Mouse (Mus musculus): ENCODE results near the gene Pspn. TPM values are rescaled to one million over a fixed set of nuclear protein-coding genes. Genes with fewer than 3 reads are reported as not detected.

Pspn gene
- polyA plus RNA-seq, 2 experiments: not detected

DNA sequence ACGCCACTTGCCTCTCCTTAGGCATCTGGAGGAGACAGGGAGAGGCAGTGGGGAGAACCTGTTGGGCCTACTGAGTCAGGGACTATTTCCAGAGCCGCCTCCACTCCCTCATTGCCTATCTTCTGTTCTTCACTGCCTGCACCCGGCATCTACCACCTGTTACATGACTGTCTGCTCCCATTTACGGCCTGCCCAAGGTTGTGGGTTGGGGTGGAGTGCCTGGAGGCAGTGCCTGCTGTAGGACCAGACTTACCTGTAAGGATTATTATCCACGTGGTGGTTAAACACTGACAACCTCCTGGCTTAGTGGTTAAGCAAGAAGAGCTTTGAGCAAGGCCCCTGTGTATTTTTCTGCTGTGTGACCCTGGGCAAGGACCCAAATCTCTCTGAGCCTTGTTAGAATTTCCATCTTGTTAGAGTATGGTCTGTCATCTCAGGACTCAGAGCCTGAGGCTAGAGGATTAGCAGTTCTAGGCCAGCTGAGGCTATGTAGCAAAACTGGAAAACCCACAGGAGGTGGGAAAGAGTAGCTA lies 25.0 kb downstream of the Pspn start:
- DNase-seq (ENCODE audit: low spot score) (no peak), ATAC-seq (ENCODE audit: low FRiP score, low read depth) (no peak)
- Histone ChIP-seq H3K9me3 (ENCODE audit: control insufficient read depth, low read length) (no peaks in the 10 kb centered on the region), H3K36me3 (ENCODE audit: control insufficient read depth, insufficient read depth, low read length) (no peaks in the 10 kb centered on the region), H3K4me2 (replicated peaks; ENCODE audit: low read depth, low read length, severe bottlenecking) (no peak overlapping the region), H3K27me3 (ENCODE audit: control insufficient read depth, insufficient read depth, low read length) (no peaks in the 10 kb centered on the region), H3K4me3 (replicated peaks; ENCODE audit: low read length) (no peak overlapping the region), H3K9ac (ENCODE audit: low read depth, low read length, severe bottlenecking) (no peak overlapping the region), H3K27ac (replicated peaks; ENCODE audit: low read depth, low read length) (no peak overlapping the region), H3K4me1 (ENCODE audit: control insufficient read depth, insufficient read depth, low read length) (no peaks in the 10 kb centered on the region)
- 50% methylated on average over 5 of the region's 5 CpGs for WGBS
- no peak for TF ChIP-seq POLR2A (IDR thresholded peaks at IDR 0.05; ENCODE audit: borderline replicate concordance, extremely low read depth, insufficient read depth, insufficient read length)

DNA sequence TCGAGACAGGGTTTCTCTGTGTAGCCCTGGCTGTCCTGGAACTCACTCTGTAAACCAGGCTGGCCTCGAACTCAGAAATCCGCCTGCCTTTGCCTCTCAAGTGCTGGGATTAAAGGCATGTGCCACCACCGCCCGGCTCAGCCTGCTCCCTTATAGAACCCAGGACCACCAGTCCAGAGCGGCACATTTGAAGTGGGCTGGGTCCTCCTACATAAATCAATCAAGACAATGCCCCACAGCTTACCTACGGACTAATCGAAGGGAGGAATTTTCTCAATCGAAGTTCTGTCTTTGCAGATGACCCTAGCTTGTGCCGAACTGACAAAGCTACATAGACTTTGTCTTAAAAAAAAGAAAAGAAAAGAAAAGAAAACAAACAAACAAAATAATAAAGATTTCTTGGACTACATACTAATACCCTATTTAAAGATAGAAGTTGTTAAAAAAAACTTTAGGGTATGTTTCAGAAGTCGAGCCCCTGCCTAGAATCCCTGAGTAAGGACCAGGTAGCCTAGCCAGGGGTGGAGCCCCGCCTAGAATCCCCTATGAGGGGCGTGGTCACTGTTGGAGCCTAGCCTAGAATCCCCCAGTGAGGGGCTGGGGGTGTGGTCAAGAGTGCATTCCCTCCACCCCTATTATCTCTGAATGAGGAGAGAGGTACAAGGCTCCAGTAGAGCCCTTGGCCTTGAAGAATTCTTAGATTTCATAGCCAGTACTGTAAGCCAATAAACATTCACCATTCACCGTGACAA lies 25.7 kb downstream of the Pspn start:
- Histone ChIP-seq H3K27me3 (ENCODE audit: control insufficient read depth, insufficient read depth, low read length) (no peaks in the 10 kb centered on the region), H3K4me3 (replicated peaks; ENCODE audit: low read length) (no peak overlapping the region), H3K27ac (replicated peaks; ENCODE audit: low read depth, low read length) (no peak overlapping the region), H3K9ac (ENCODE audit: low read depth, low read length, severe bottlenecking) (no peak overlapping the region), H3K4me1 (ENCODE audit: control insufficient read depth, insufficient read depth, low read length) (no peaks in the 10 kb centered on the region), H3K36me3 (ENCODE audit: control insufficient read depth, insufficient read depth, low read length) (no peaks in the 10 kb centered on the region), H3K4me2 (replicated peaks; ENCODE audit: low read depth, low read length, severe bottlenecking) (no peak overlapping the region), H3K9me3 (ENCODE audit: control insufficient read depth, low read length) (no peaks in the 10 kb centered on the region)
- 57% methylated on average over 13 of the region's 14 CpGs for WGBS
- TF ChIP-seq POLR2A (IDR thresholded peaks at IDR 0.05; ENCODE audit: borderline replicate concordance, extremely low read depth, insufficient read depth, insufficient read length): no peak
- no peak for DNase-seq (ENCODE audit: low spot score)
- no peak for ATAC-seq (ENCODE audit: low FRiP score, low read depth)

DNA sequence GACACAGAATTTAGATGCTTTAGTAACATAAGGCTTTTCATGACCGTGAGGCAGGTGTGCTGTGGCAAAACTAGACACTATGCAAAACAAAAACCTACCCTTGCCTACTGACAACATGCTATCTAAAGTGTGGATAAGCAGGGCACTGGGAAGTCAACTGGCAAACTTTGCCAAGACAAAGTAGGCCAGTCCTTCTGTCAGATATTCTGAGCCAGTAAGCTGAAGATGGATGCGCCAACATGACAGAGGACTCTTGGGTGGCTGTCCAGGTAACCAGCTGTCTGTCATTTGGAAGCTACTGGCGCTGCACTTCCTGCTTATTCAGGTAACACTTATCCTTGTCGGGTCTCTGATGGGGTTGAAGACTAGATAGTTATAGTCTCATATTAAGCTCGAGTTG lies 29.7 kb downstream of the Pspn start:
- Histone ChIP-seq H3K4me3 (replicated peaks; ENCODE audit: low read length) (no peak overlapping the region), H3K36me3 (ENCODE audit: control insufficient read depth, insufficient read depth, low read length) (no peaks in the 10 kb centered on the region), H3K4me2 (replicated peaks; ENCODE audit: low read depth, low read length, severe bottlenecking) (no peak overlapping the region), H3K27me3 (ENCODE audit: control insufficient read depth, insufficient read depth, low read length) (no peaks in the 10 kb centered on the region), H3K4me1 (ENCODE audit: control insufficient read depth, insufficient read depth, low read length) (no peaks in the 10 kb centered on the region), H3K9ac (ENCODE audit: low read depth, low read length, severe bottlenecking) (no peak overlapping the region), H3K27ac (replicated peaks; ENCODE audit: low read depth, low read length) (no peak overlapping the region), H3K9me3 (ENCODE audit: control insufficient read depth, low read length) (no peaks in the 10 kb centered on the region)
- no peak for ATAC-seq (ENCODE audit: low FRiP score, low read depth)
- 65% methylated on average over 5 of the region's 5 CpGs for WGBS
- DNase-seq (ENCODE audit: low spot score): no peak
- no peak for TF ChIP-seq POLR2A (IDR thresholded peaks at IDR 0.05; ENCODE audit: borderline replicate concordance, extremely low read depth, insufficient read depth, insufficient read length)

DNA sequence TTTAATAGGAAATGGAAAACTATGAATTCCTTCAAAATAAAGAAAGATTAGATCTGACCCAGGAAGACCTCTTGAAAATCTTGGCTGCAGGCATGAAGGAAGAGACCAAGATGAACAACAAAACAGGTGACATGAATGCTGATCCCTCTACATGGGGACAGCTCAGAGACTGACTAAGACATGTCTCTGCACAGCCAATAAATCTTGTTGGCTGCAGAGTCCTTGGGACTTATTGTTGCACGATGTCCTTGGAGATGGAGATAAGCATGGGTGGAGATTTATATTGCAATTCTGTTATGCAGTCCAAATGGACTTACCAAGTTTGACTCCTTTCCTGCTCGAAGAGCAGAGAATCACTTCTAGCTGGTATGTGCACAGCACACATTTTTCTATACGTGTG lies 30.5 kb downstream of the Pspn start:
- Histone ChIP-seq H3K9ac (ENCODE audit: low read depth, low read length, severe bottlenecking) (no peak overlapping the region), H3K36me3 (ENCODE audit: control insufficient read depth, insufficient read depth, low read length) (no peaks in the 10 kb centered on the region), H3K27ac (replicated peaks; ENCODE audit: low read depth, low read length) (no peak overlapping the region), H3K27me3 (ENCODE audit: control insufficient read depth, insufficient read depth, low read length) (no peaks in the 10 kb centered on the region), H3K4me2 (replicated peaks; ENCODE audit: low read depth, low read length, severe bottlenecking) (no peak overlapping the region), H3K4me3 (replicated peaks; ENCODE audit: low read length) (no peak overlapping the region), H3K9me3 (ENCODE audit: control insufficient read depth, low read length) (no peaks in the 10 kb centered on the region), H3K4me1 (ENCODE audit: control insufficient read depth, insufficient read depth, low read length) (no peaks in the 10 kb centered on the region)
- DNase-seq (ENCODE audit: low spot score) (no peak), ATAC-seq (ENCODE audit: low FRiP score, low read depth) (no peak)
- no peak for TF ChIP-seq POLR2A (IDR thresholded peaks at IDR 0.05; ENCODE audit: borderline replicate concordance, extremely low read depth, insufficient read depth, insufficient read length)
- 63% methylated on average over 3 of the region's 3 CpGs for WGBS

DNA sequence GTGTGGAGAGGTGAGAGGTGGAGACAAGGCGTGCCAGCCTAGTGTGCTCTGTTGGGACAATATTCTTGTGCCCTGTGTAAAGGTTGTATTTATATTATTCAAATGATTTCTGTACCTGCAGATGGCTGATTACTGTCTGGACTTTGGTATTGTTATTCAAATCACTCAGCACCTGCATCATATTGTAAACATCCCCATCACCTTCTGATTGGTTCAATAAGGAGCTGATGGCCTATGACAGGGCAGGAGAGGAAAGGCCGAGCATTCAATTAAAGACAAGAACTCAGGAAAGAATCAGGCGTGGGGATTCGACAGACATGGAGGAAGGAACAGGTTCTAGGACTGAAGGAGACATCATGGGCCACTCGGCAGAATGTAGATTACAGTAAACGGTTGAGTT lies 36.2 kb downstream of the Pspn start:
- no peaks in the 10 kb centered on the region for H3K36me3 ChIP-seq (ENCODE audit: control insufficient read depth, insufficient read depth, low read length)
- no peak for TF ChIP-seq POLR2A (IDR thresholded peaks at IDR 0.05; ENCODE audit: borderline replicate concordance, extremely low read depth, insufficient read depth, insufficient read length)
- H3K9ac ChIP-seq (ENCODE audit: low read depth, low read length, severe bottlenecking): no peak overlapping the region
- H3K4me3 ChIP-seq (replicated peaks; ENCODE audit: low read length): no peak overlapping the region
- no peaks in the 10 kb centered on the region for H3K27me3 ChIP-seq (ENCODE audit: control insufficient read depth, insufficient read depth, low read length)
- no peak overlapping the region for H3K27ac ChIP-seq (replicated peaks; ENCODE audit: low read depth, low read length)
- no peak overlapping the region for H3K4me2 ChIP-seq (replicated peaks; ENCODE audit: low read depth, low read length, severe bottlenecking)
- H3K9me3 ChIP-seq (ENCODE audit: control insufficient read depth, low read length): no peaks in the 10 kb centered on the region
- ATAC-seq (ENCODE audit: low FRiP score, low read depth) (no peak), DNase-seq (ENCODE audit: low spot score) (no peak)
- no peaks in the 10 kb centered on the region for H3K4me1 ChIP-seq (ENCODE audit: control insufficient read depth, insufficient read depth, low read length)
- WGBS: 74% methylated on average over 6 of the region's 6 CpGs

All from limb, embryonic 14.5 days (tissue).